8 mouse cellular contexts compared by ENCODE assay signal in genomic region chr19:22631316-22631715, GRCm38 (mm10).
DNase-seq lines count a peak whose midpoint lies in the region; ATAC-seq lines count a peak whose summit lies in the region.

No protein-coding gene starts in this region.

- no peak for ATAC-seq in erythroblast, adult 5-6 weeks (replicated peaks; ENCODE audit: low FRiP score, poor library complexity, severe bottlenecking)
- ATAC-seq in megakaryocyte-erythroid progenitor cell, adult 5-6 weeks (replicated peaks; ENCODE audit: low FRiP score, low TSS enrichment, poor library complexity, severe bottlenecking): no peak

- peak; percentile 25 for DNase-seq in adrenal gland, postnatal 10 days
- no peak for DNase-seq in adrenal gland, postnatal 4 days (ENCODE audit: low spot score in 2 of 2)
- peak; percentile 11 for DNase-seq in ovary, postnatal 14 days (ENCODE audit: low spot score)
- DNase-seq in ovary, postnatal 10 days (ENCODE audit: low spot score): no peak
- DNase-seq in frontal cortex, postnatal 36 days (ENCODE audit: low spot score in 2 of 2): peak; percentile 43 to 70
- peak; percentile 52 to 65 for DNase-seq in left cerebral cortex, postnatal 25 days (ENCODE audit: low spot score in 2 of 2)

- intact Hi-C loops in left cerebral cortex, postnatal 25 days (cut with DNase I): loop anchor here (1.0 to 10.0 kb wide), 4 partner anchors 37 to 294 kb away; no protein-coding TSS in a partner anchor

Comparison
In these comparisons a context has a peak if more than half of its experiments do, and no peak if none do; other contexts are left out.
1. DNase-seq: peak in adrenal gland, postnatal 10 days (single experiment), ovary, postnatal 14 days (single experiment), frontal cortex, postnatal 36 days (2 of 2) and left cerebral cortex, postnatal 25 days (2 of 2); none in adrenal gland, postnatal 4 days (0 of 2) and ovary, postnatal 10 days (single experiment).